Mouse (Mus musculus): ENCODE measurements around the gene Rab3c. TPM values are rescaled to one million over a fixed set of nuclear protein-coding genes. Genes with fewer than 3 reads are reported as not detected.

Rab3c gene
- polyA plus RNA-seq, 1 experiment from 2014 or later: 3.4 TPM

Other genes starting within 250 kb of the Rab3c start
- gene Gapt, start 76.2 kb upstream of the Rab3c start, polyA plus RNA-seq (2015; fragmentation: Nextera tagmentation; extraction: Ambion mirVana): 0.55 and 0.98 TPM in 2 replicates
- 115 and 120 TPM in 2 replicates for gene Plk2, start 114.0 kb upstream of the Rab3c start, polyA plus RNA-seq (2015; fragmentation: Nextera tagmentation; extraction: Ambion mirVana)

Data from stomach, embryonic 16.5 days (tissue).